Mouse (Mus musculus): Measurements from ENCODE around the gene Map3k6.

Map3k6 gene

GRCm38 (mm10) chr4:133240490-133240921 lies at the start of gene Map3k6:
Map3k6 (plus strand) TSS chr4:133240818.
- DNase-seq: no peak

- no peak for DNase-seq
Observed at GRCm38 (mm10) chr4:133194482-133194881, 46.1 kb upstream of the Map3k6 start.

- DNase-seq: no peak
Observed at GRCm38 (mm10) chr4:133195014-133195413, 45.6 kb upstream of the Map3k6 start.

GRCm38 (mm10) chr4:133196136-133196535 lies 44.5 kb upstream of the Map3k6 start:
- DNase-seq: no peak

GRCm38 (mm10) chr4:133196852-133197251 lies 43.8 kb upstream of the Map3k6 start:
- no peak for DNase-seq

- DNase-seq: no peak
Observed at GRCm38 (mm10) chr4:133197355-133197754, 43.3 kb upstream of the Map3k6 start.

- DNase-seq: no peak
Observed at GRCm38 (mm10) chr4:133197801-133198286, 42.8 kb upstream of the Map3k6 start.

- DNase-seq: no peak
Observed at GRCm38 (mm10) chr4:133198337-133199180, 42.1 kb upstream of the Map3k6 start.

GRCm38 (mm10) chr4:133199743-133200142 lies 40.9 kb upstream of the Map3k6 start:
- DNase-seq: no peak

GRCm38 (mm10) chr4:133200343-133200742 lies 40.3 kb upstream of the Map3k6 start:
- DNase-seq: peak; percentile 64

GRCm38 (mm10) chr4:133201006-133201771 lies 39.4 kb upstream of the Map3k6 start:
- no peak for DNase-seq

- DNase-seq: no peak
Observed at GRCm38 (mm10) chr4:133202254-133202653, 38.4 kb upstream of the Map3k6 start.

GRCm38 (mm10) chr4:133203591-133203990 lies 37.0 kb upstream of the Map3k6 start:
- no peak for DNase-seq

GRCm38 (mm10) chr4:133204379-133204778 lies 36.2 kb upstream of the Map3k6 start:
- DNase-seq: no peak

GRCm38 (mm10) chr4:133209366-133209765 lies 31.3 kb upstream of the Map3k6 start:
- DNase-seq: peak; percentile 60

- no peak for DNase-seq
Observed at GRCm38 (mm10) chr4:133210023-133210787, 30.4 kb upstream of the Map3k6 start.

- no peak for DNase-seq
Observed at GRCm38 (mm10) chr4:133210788-133211390, 29.7 kb upstream of the Map3k6 start.

GRCm38 (mm10) chr4:133211751-133212561 lies 28.7 kb upstream of the Map3k6 start, which contains the start of the genes Cd164l2 and Gpr3:
Cd164l2 (plus strand) TSS chr4:133212131.
Gpr3 (minus strand) TSS chr4:133212536.
- no peak for DNase-seq

GRCm38 (mm10) chr4:133212562-133213267 lies 27.9 kb upstream of the Map3k6 start:
- DNase-seq: peak; percentile 80

GRCm38 (mm10) chr4:133213268-133213590 lies 27.4 kb upstream of the Map3k6 start:
- DNase-seq: no peak

- no peak for DNase-seq
Observed at GRCm38 (mm10) chr4:133213661-133214060, 27.0 kb upstream of the Map3k6 start.
